Mouse (Mus musculus) Patski (cell line): ENCODE results near the gene Fbxw2. TPM values are rescaled to one million over a fixed set of nuclear protein-coding genes. Genes with fewer than 3 reads are reported as not detected.

Source experiments
- ATAC-seq: fragments of 100-300 bp; one replicate; pipeline ENCODE4 v1.8.0; 2021
- CTCF ChIA-PET: fragments of 350-600 bp; sonication (Branson Sonifier 250); formaldehyde crosslinking; loops from one replicate; lab custom pipeline; 2022; ENCODE audit warnings: inconsistent platforms; lab: Charles Lee
- POLR2A ChIA-PET: fragments of 350-600 bp; sonication (Branson Sonifier 250); formaldehyde crosslinking; loops from one replicate; lab custom pipeline; 2022; ENCODE audit warnings: antibody characterized with exemption, inconsistent platforms; lab: Charles Lee
- DNase-seq: peaks from one replicate; pipeline ENCODE4 v3.0.0-alpha.2; 2011; ENCODE audit warnings: low read depth, low spot score
- H3K27me3 ChIP-seq: fragments of 371-371 bp; one replicate; pipeline ENCODE4 v1.5.1; 2021
- CTCF ChIP-seq: fragments of 100-300 bp; IDR thresholded peaks from one replicate; pipeline ENCODE4 v1.5.1; 2021
- in situ Hi-C: fragments of 300-500 bp; cut with MboI; formaldehyde crosslinking; loops from 3 replicates; pipeline ENCODE4 v1.11.1; 2018; ENCODE audit warnings: low pct_unique_long_range_greater_than_20kb, mixed read lengths
- polyA plus RNA-seq: library from polyadenylated mRNA; unstranded; gene quantifications from one replicate; pipeline ENCODE4 v1.2.3, GENCODE M21; 2021

The Fbxw2 gene
- 62.6 TPM for polyA plus RNA-seq

DNA sequence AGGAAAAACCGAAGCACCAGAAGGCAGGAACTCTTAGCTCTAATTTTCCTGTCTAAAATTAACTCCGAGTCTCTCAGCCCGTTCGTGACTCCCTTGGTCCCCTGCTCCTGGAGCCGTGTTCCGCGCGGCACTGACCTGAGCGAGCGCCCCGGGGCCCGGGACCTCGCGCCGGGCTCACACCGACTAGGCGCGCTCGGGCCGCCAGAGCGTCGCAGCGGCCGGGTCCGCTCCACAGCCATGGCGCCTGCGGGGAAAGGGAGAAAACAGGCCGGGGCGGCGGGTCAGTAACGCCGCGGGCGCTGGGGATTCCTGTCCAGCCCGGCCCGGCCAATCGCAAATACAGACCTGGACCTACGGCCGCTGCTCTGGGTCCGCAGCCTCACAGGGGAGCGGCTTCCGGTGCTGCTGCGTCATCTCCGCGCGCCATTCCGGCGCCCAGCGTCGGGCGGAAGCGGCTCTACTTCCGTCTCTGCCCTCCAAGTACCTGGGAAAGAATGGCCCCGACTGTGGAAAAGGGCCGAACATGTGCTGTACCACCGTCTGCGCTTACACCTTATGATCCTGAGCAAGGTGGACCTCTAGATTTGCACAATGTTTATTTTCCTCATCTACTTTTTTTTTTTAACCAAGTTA, at the start of gene Fbxw2:
Gene Fbxw2, minus strand, starts transcription at position 485 of the 633 bp plus-strand sequence.
- ATAC-seq (peak; percentile 90), DNase-seq (peak; percentile 49)
- in situ Hi-C loops: no loop called here
- CTCF ChIA-PET: no interaction called here
- TF ChIP-seq CTCF: no peak
- POLR2A ChIA-PET: interaction anchor here (0.8 kb wide), 1 partner anchor 8 kb away, joined by 3 read pairs; no protein-coding TSS in a partner anchor
- no peaks in the 10 kb centered on the region for H3K27me3 ChIP-seq

DNA sequence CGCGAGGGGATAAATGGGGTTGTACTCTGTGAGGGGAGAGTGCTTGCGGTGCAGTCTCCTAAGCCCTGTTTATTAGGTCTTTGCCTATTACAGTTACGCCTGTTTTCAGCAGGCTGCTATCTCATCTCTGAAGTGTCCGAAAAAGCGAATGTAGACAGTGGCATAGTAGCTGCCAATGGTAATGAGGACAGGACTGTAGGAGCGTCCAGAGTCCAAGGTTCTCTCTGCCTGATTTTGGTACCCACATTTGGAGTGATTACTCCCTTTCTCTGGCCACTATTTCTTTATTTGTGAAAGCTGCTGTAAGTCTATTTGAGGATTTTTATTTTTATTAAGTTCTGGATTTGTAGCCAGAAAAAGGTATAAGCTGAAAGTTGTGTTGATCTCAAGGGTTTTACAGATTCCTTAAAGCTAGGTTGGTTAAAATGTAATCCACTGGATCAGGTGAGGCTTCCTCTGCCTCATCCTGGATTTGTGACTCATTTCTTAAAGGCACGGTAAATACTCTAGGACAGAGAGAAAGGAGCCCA, 48.8 kb upstream of the Fbxw2 start, which contains the start of gene Psmd5:
Gene Psmd5, minus strand, starts transcription at position 153 of the 530 bp plus-strand sequence.
- TF ChIP-seq CTCF: no peak
- H3K27me3 ChIP-seq: no peaks in the 10 kb centered on the region
- in situ Hi-C loops: no loop called here
- no peak for ATAC-seq
- ChIA-PET POLR2A (interaction anchor here (0.6 to 1.3 kb wide), 2 partner anchors 22 to 48 kb away, joined by 3 read pairs; no protein-coding TSS in a partner anchor), CTCF (no interaction called here)
- DNase-seq: peak; percentile 51

DNA sequence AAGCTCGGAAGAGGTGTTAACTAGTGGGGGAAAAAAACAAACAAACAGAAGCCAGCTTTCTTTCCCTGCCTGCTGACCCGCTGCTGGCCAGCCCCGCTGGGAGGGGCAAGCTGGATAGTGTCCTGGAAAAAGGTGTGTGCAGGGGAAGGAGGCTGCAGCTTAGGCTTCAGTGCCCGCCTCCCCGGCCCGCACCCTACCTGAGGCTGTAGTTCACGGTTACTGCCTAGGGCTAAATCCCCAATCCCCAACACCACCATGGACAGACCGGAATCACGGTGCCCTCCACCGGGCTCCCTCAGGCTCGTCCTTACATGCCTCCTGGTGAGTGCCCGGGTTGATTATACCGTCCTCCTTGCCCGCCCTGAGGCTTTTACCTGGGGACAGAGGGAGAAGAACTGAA, 48.2 kb upstream of the Fbxw2 start, which contains the start of gene Cutal:
Gene Cutal, plus strand, starts transcription at position 126 of the 400 bp plus-strand sequence.
- POLR2A ChIA-PET: interaction anchor here (0.6 to 1.3 kb wide), 2 partner anchors 23 to 47 kb away, joined by 3 read pairs; no protein-coding TSS in a partner anchor
- in situ Hi-C loops: no loop called here
- ATAC-seq (peak; percentile 14), DNase-seq (no peak)
- CTCF ChIA-PET: no interaction called here
- TF ChIP-seq CTCF: no peak
- H3K27me3 ChIP-seq: no peaks in the 10 kb centered on the region

GRCm38 (mm10) chr2:34870520-34871474, 44.7 kb upstream of the Fbxw2 start:
- no peaks in the 10 kb centered on the region for H3K27me3 ChIP-seq
- ChIA-PET CTCF (interaction anchor here (1.1 kb wide), 1 partner anchor 34 kb away, joined by 3 read pairs; no protein-coding TSS in a partner anchor), POLR2A (interaction anchor here (0.7 to 1.5 kb wide), 6 partner anchors 10 to 43 kb away, joined by 3 to 4 read pairs (median 3); no protein-coding TSS in a partner anchor)
- in situ Hi-C loops: no loop called here
- ATAC-seq (peak; percentile 83), DNase-seq (peak; percentile 94)
- TF ChIP-seq CTCF: no peak

- POLR2A ChIA-PET: interaction anchor here (1.1 to 1.5 kb wide), 3 partner anchors 14 to 22 kb away, joined by 3 to 4 read pairs (median 4); no protein-coding TSS in a partner anchor
- no peak for TF ChIP-seq CTCF
- no peaks in the 10 kb centered on the region for H3K27me3 ChIP-seq
- CTCF ChIA-PET: interaction anchor here (1.1 kb wide), 1 partner anchor 35 kb away, joined by 3 read pairs; no protein-coding TSS in a partner anchor
- in situ Hi-C loops: no loop called here
- DNase-seq (peak; percentile 48), ATAC-seq (no peak)
These were observed 43.6 kb upstream of the Fbxw2 start for GRCm38 (mm10) chr2:34869680-34870079.

GRCm38 (mm10) chr2:34857728-34858127, 31.6 kb upstream of the Fbxw2 start:
- no peaks in the 10 kb centered on the region for H3K27me3 ChIP-seq
- ATAC-seq (no peak), DNase-seq (no peak)
- POLR2A ChIA-PET: no interaction called here
- TF ChIP-seq CTCF: no peak
- CTCF ChIA-PET: interaction anchor here (1.2 kb wide), 1 partner anchor 9 kb away, joined by 3 read pairs; no protein-coding TSS in a partner anchor
- in situ Hi-C loops: no loop called here

DNA sequence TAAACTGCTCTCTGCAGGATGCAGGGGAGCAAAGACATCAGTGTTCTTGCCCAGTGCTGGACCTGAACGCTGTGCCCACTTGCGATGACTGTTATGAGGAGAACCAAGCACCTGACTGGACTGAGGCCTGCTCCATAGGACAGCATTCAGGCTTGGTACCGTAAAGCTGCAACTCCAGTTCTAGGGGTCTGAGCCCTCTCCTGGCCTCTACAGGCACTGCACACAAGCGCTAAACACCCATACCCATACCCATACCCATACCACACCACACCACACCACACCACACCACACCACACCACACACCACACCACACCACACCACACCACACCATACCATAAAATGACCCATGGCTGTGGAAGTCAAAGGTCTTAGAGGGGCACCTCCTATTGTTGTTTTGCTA, 29.2 kb upstream of the Fbxw2 start:
- POLR2A ChIA-PET: interaction anchor here (1.6 kb wide), 1 partner anchor 15 kb away, joined by 4 read pairs; no protein-coding TSS in a partner anchor
- no peak for DNase-seq
- CTCF ChIA-PET: interaction anchor here (1.5 kb wide), 1 partner anchor 17 kb away, joined by 3 read pairs; no protein-coding TSS in a partner anchor
- in situ Hi-C loops: no loop called here
- TF ChIP-seq CTCF: peak; percentile 24
- ATAC-seq: no peak
- no peaks in the 10 kb centered on the region for H3K27me3 ChIP-seq

DNA sequence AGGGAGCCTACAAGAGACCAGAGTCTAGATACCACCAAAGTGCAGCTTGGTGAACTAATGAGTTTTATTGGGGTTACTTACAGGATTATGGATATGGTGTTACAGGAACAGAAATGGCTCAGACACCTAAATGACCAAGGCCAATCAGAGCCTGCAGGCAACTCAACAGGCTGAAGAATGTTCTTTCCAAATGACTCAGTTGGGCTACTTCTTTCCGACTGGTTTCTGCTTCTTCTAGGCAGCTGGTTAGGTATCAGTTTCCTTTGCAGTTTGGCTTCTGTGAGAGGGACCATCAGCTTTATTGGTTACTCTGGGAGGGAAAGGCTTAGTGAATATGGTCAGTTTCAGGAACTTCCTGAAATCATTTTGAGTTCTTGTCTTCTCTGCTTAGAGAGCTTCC, 21.6 kb upstream of the Fbxw2 start:
- CTCF ChIA-PET: interaction anchor here (1.1 to 1.7 kb wide), 2 partner anchors 11 to 13 kb away, joined by 4 to 6 read pairs; no protein-coding TSS in a partner anchor
- in situ Hi-C loops: no loop called here
- TF ChIP-seq CTCF: no peak
- POLR2A ChIA-PET: interaction anchor here (0.9 kb wide), 1 partner anchor 23 kb away, joined by 3 read pairs; no protein-coding TSS in a partner anchor
- H3K27me3 ChIP-seq: peaks cover 3% of the 10 kb centered on the region
- DNase-seq: no peak
- no peak for ATAC-seq

DNA sequence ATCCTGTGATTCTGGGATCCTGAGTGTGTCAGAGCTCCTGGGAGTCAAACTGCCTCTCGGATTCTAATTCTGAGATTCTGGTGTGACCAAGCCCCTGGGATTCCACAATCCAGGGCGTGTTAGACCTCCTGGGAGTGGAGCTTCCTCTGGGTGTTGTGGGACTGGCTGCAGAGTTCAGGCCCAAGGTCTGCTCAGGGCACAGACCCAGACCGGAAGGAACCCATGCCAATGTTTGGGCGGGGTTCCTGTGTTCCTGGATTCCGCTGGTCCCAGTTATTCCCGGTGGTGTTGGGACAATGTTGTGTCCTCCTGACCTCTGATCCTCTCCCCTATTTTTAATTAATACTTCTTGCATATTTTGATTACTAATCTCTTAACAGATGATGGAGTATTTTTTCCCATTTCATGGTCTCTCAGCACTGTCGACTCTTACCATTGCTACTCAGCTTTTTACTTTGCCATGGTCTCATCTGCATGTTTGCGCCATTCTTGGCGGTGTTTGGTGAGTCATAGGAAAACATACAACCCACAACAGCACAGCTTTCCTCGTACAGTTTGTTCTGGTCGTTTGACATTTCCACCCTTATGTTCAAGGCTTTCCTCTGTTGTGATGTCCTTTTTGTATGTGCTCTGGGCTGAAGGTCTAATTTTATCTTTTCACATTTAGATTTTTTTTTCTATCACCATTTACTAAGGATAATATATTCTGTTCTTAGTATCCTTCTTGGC, 17.3 kb upstream of the Fbxw2 start:
- ATAC-seq (no peak), DNase-seq (no peak)
- in situ Hi-C loops: no loop called here
- peaks cover 7% of the 10 kb centered on the region for H3K27me3 ChIP-seq
- TF ChIP-seq CTCF: no peak
- ChIA-PET POLR2A (interaction anchor here (1.0 kb wide), 1 partner anchor 27 kb away, joined by 3 read pairs; no protein-coding TSS in a partner anchor), CTCF (no interaction called here)
